Mouse (Mus musculus): Measurements from ENCODE around the gene Abi2. TPM values are rescaled to one million over a fixed set of nuclear protein-coding genes. Genes with fewer than 3 reads are reported as not detected.

Abi2 gene
- 47.0 and 53.4 TPM in 2 replicates for polyA plus RNA-seq (2011; ENCODE audit: insufficient read depth, insufficient read length, low read depth, missing spikeins)

DNA sequence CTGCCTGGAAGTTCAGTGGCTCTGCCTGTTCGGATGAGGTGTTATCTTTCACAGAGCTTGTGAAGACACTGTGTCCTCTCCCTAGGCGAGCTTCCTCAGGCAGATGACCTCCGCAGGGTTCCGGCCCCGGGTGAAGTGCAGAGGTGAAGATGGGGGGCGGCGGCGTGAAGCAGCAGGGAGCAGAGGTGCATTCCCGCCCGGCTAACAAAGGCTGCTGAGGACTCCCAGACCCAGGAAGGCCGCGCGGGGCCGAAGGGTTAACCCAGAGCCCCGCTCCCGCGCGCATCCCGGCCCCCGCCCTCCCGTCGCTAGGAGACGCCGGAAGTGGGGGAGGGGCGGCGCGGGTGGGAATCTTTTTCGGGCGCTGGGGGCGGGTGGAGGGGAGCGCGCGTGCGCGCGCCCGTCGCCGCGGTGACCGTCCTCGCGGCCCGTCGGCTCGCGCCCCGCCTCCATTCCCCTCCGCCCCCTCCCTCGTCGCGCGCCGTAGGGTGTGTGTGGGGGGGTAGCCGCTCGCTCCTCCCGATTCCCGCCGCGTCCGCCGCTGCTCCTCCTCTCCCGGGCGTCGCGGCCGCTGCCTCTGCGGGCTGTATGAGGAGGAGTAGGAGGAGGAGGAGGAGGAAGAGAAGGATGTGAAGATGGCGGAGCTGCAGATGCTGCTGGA lies at the start of gene Abi2:
Abi2 (plus strand) TSS at position 452 of the 661 bp plus-strand sequence.
- no peaks in the 10 kb centered on the region for H3K9me3 ChIP-seq (replicated peaks; ENCODE audit: control insufficient read depth, insufficient read depth, low read length, poor library complexity, severe bottlenecking)
- peak within 1 kb of the TSS; percentile 82 for H3K9ac ChIP-seq (ENCODE audit: low read depth, poor library complexity, severe bottlenecking)
- no peaks in the 10 kb centered on the region for H3K4me1 ChIP-seq (ENCODE audit: control insufficient read depth, insufficient read depth, low read length)
- peak within 1 kb of the TSS; percentile 78 for H3K27ac ChIP-seq (ENCODE audit: insufficient read depth, low read length)
- no peaks in the 10 kb centered on the region for H3K36me3 ChIP-seq (ENCODE audit: control insufficient read depth, insufficient read depth, low read length, poor library complexity, severe bottlenecking)
- TF ChIP-seq POLR2A (IDR thresholded peaks at IDR 0.05; ENCODE audit: insufficient read depth, low read length) (peak; percentile 21), EP300 (IDR thresholded peaks at IDR 0.05; ENCODE audit: insufficient read depth, low read depth, low read length) (peak; percentile 14; the same call in 1 of the 2 replicates), CTCF (IDR thresholded peaks at IDR 0.05; ENCODE audit: low read depth, low read length) (no peak)
- peak within 1 kb of the TSS; percentile 93 for H3K4me3 ChIP-seq (ENCODE audit: low read depth, low read length)
- no peaks in the 10 kb centered on the region for H3K27me3 ChIP-seq (ENCODE audit: control insufficient read depth, insufficient read depth, low read length, poor library complexity, severe bottlenecking)

- peaks cover 4% of the 10 kb centered on the region; the same call in 1 of the 2 replicates for H3K36me3 ChIP-seq (ENCODE audit: control insufficient read depth, insufficient read depth, low read length, poor library complexity, severe bottlenecking)
- H3K27ac ChIP-seq (ENCODE audit: insufficient read depth, low read length), result no peak overlapping the region
Measured at GRCm38 (mm10) chr1:60361626-60362025, 47.8 kb upstream of the Abi2 start.

GRCm38 (mm10) chr1:60376556-60376955 lies 32.9 kb upstream of the Abi2 start:
- TF ChIP-seq EP300 (IDR thresholded peaks at IDR 0.05; ENCODE audit: insufficient read depth, low read depth, low read length), result no peak
- no peak for TF ChIP-seq CTCF (IDR thresholded peaks at IDR 0.05; ENCODE audit: low read depth, low read length)
- TF ChIP-seq POLR2A (IDR thresholded peaks at IDR 0.05; ENCODE audit: insufficient read depth, low read length), result no peak
- H3K27me3 ChIP-seq (ENCODE audit: control insufficient read depth, insufficient read depth, low read length, poor library complexity, severe bottlenecking), result no peaks in the 10 kb centered on the region
- H3K4me3 ChIP-seq (ENCODE audit: low read depth, low read length), result no peak overlapping the region
- peaks cover 6% of the 10 kb centered on the region for H3K9me3 ChIP-seq (replicated peaks; ENCODE audit: control insufficient read depth, insufficient read depth, low read length, poor library complexity, severe bottlenecking)
- no peaks in the 10 kb centered on the region for H3K4me1 ChIP-seq (ENCODE audit: control insufficient read depth, insufficient read depth, low read length)
- H3K9ac ChIP-seq (ENCODE audit: low read depth, poor library complexity, severe bottlenecking), result no peak overlapping the region
- peaks cover 19% of the 10 kb centered on the region for H3K36me3 ChIP-seq (ENCODE audit: control insufficient read depth, insufficient read depth, low read length, poor library complexity, severe bottlenecking)
- H3K27ac ChIP-seq (ENCODE audit: insufficient read depth, low read length), result no peak overlapping the region

More at GRCm38 (mm10) chr1:60361626-60362025, 47.8 kb upstream of the Abi2 start:
- no peaks in the 10 kb centered on the region for H3K9me3 ChIP-seq (replicated peaks; ENCODE audit: control insufficient read depth, insufficient read depth, low read length, poor library complexity, severe bottlenecking)
- TF ChIP-seq POLR2A (IDR thresholded peaks at IDR 0.05; ENCODE audit: insufficient read depth, low read length) (no peak), EP300 (IDR thresholded peaks at IDR 0.05; ENCODE audit: insufficient read depth, low read depth, low read length) (no peak), CTCF (IDR thresholded peaks at IDR 0.05; ENCODE audit: low read depth, low read length) (no peak)
- no peaks in the 10 kb centered on the region for H3K4me1 ChIP-seq (ENCODE audit: control insufficient read depth, insufficient read depth, low read length)
- H3K27me3 ChIP-seq (ENCODE audit: control insufficient read depth, insufficient read depth, low read length, poor library complexity, severe bottlenecking), result no peaks in the 10 kb centered on the region
- no peak overlapping the region for H3K9ac ChIP-seq (ENCODE audit: low read depth, poor library complexity, severe bottlenecking)
- no peak overlapping the region for H3K4me3 ChIP-seq (ENCODE audit: low read depth, low read length)

GRCm38 (mm10) chr1:60381910-60382309 lies 27.5 kb upstream of the Abi2 start:
- H3K4me1 ChIP-seq (ENCODE audit: control insufficient read depth, insufficient read depth, low read length), result no peaks in the 10 kb centered on the region
- H3K9ac ChIP-seq (ENCODE audit: low read depth, poor library complexity, severe bottlenecking), result no peak overlapping the region
- no peak overlapping the region for H3K4me3 ChIP-seq (ENCODE audit: low read depth, low read length)
- H3K36me3 ChIP-seq (ENCODE audit: control insufficient read depth, insufficient read depth, low read length, poor library complexity, severe bottlenecking), result peaks cover 7% of the 10 kb centered on the region
- TF ChIP-seq EP300 (IDR thresholded peaks at IDR 0.05; ENCODE audit: insufficient read depth, low read depth, low read length) (no peak), CTCF (IDR thresholded peaks at IDR 0.05; ENCODE audit: low read depth, low read length) (no peak), POLR2A (IDR thresholded peaks at IDR 0.05; ENCODE audit: insufficient read depth, low read length) (no peak)
- H3K27me3 ChIP-seq (ENCODE audit: control insufficient read depth, insufficient read depth, low read length, poor library complexity, severe bottlenecking), result no peaks in the 10 kb centered on the region
- no peak overlapping the region for H3K27ac ChIP-seq (ENCODE audit: insufficient read depth, low read length)
- no peaks in the 10 kb centered on the region for H3K9me3 ChIP-seq (replicated peaks; ENCODE audit: control insufficient read depth, insufficient read depth, low read length, poor library complexity, severe bottlenecking)

DNA sequence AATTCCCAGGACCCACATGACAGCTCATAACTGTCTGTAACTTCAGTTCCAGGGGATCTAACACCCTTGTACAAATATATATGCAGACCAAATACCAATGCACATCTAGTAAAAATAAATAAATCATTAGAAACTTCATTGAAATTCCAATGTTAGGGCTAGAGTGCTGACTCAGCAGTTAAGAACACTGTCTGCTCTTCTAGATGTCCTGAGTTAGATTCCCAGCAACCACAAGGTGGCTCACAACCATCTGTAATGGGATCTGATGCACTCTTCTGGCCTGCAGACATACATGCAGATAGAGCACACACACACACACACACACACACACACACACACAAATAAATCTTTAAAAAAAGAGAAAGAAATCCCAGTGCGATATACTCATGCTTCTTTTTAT lies 4.6 kb upstream of the Abi2 start:
- TF ChIP-seq POLR2A (IDR thresholded peaks at IDR 0.05; ENCODE audit: insufficient read depth, low read length) (no peak), EP300 (IDR thresholded peaks at IDR 0.05; ENCODE audit: insufficient read depth, low read depth, low read length) (no peak), CTCF (IDR thresholded peaks at IDR 0.05; ENCODE audit: low read depth, low read length) (no peak)
- no peak overlapping the region for H3K9ac ChIP-seq (ENCODE audit: low read depth, poor library complexity, severe bottlenecking)
- H3K4me3 ChIP-seq (ENCODE audit: low read depth, low read length), result no peak overlapping the region
- H3K27me3 ChIP-seq (ENCODE audit: control insufficient read depth, insufficient read depth, low read length, poor library complexity, severe bottlenecking), result no peaks in the 10 kb centered on the region
- H3K27ac ChIP-seq (ENCODE audit: insufficient read depth, low read length), result no peak overlapping the region
- H3K4me1 ChIP-seq (ENCODE audit: control insufficient read depth, insufficient read depth, low read length), result no peaks in the 10 kb centered on the region
- no peaks in the 10 kb centered on the region for H3K9me3 ChIP-seq (replicated peaks; ENCODE audit: control insufficient read depth, insufficient read depth, low read length, poor library complexity, severe bottlenecking)
- H3K36me3 ChIP-seq (ENCODE audit: control insufficient read depth, insufficient read depth, low read length, poor library complexity, severe bottlenecking), result no peaks in the 10 kb centered on the region

DNA sequence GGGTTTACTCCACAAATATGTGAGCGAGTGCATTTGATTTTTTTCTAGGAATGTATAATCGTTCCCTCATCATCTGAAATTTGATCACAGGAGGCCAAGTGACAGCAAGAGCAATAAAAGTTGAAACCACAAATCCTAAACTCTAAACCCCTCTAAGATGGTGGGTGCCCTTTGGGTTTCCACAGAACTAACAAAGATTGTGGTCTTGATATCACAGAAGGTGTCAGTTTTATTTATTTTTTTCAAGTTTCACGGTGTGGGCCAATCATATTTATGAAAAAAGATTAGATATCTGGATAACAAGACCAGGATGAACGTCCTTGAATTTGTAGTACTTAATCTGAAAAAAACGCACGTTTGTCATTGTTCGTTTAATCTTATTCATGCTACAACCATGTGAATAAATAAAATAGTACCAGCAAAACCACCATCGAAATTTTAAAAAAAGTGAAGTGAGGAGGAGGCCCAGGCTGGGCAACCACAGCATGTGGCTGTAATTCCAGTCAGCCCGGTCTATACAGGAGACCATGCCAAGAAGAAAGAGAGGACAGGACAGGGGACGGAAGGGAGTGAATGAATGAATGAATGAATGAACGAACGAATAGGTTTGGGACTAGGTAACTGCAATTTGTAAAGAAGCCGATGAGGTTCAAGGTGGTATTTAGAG lies 785 bp upstream of the Abi2 start:
- H3K9me3 ChIP-seq (replicated peaks; ENCODE audit: control insufficient read depth, insufficient read depth, low read length, poor library complexity, severe bottlenecking), result no peaks in the 10 kb centered on the region
- TF ChIP-seq POLR2A (IDR thresholded peaks at IDR 0.05; ENCODE audit: insufficient read depth, low read length) (no peak), CTCF (IDR thresholded peaks at IDR 0.05; ENCODE audit: low read depth, low read length) (no peak), EP300 (IDR thresholded peaks at IDR 0.05; ENCODE audit: insufficient read depth, low read depth, low read length) (no peak)
- peak overlapping the region; percentile 82 for H3K9ac ChIP-seq (ENCODE audit: low read depth, poor library complexity, severe bottlenecking)
- peak overlapping the region; percentile 65 for H3K4me3 ChIP-seq (ENCODE audit: low read depth, low read length)
- H3K27ac ChIP-seq (ENCODE audit: insufficient read depth, low read length), result peak overlapping the region; percentile 78
- no peaks in the 10 kb centered on the region for H3K27me3 ChIP-seq (ENCODE audit: control insufficient read depth, insufficient read depth, low read length, poor library complexity, severe bottlenecking)
- no peaks in the 10 kb centered on the region for H3K4me1 ChIP-seq (ENCODE audit: control insufficient read depth, insufficient read depth, low read length)
- no peaks in the 10 kb centered on the region for H3K36me3 ChIP-seq (ENCODE audit: control insufficient read depth, insufficient read depth, low read length, poor library complexity, severe bottlenecking)

Data from ES-Bruce4 (cell line).